Mouse (Mus musculus): ENCODE results near the gene Mrpl43. TPM values are rescaled to one million over a fixed set of nuclear protein-coding genes. Genes with fewer than 3 reads are reported as not detected.

The Mrpl43 gene
- polyA plus RNA-seq, 1 experiment from 2014 or later: 79.9 TPM

DNA sequence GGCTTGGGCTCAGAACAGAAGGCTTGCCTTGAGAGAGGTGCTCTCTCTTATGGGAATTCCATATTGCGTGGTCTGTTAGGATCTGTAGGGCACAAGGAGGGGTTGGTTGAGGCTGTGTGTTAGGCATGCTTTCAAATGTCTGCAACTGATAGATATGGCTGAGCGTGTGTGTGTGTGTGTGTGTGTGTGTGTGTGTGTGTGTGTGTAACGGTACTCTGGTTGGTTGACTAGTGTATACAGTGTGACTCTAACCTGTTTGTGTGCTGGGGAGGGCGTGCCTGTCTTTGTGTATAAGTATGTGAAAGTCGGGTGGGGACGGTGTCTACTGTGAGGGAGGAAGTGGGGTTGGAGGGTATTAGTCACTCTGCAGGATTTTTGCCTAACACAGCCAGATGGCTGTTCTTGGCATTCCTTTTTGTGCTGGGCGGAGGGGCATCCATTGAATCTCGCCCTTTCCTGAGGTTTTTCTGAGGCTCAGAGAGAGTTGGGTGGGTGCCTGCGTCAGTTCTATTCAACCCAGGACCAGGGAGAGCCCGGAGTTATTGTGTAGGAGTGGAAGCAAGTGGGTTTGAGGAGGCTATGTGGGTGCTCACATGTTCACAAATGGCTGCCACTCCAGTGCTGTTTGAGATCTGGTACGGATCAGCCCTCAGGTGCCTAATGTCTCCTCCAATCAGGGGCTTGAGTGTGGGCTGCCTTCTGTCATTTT, 41.8 kb upstream of the Mrpl43 start:
- Histone ChIP-seq H3K9me3 (replicated peaks; ENCODE audit: low read length) (no peaks in the 10 kb centered on the region), H3K4me3 (replicated peaks; ENCODE audit: low read depth, low read length) (peak overlapping the region; percentile 52), H3K27ac (peak overlapping the region; percentile 93), H3K4me1 (replicated peaks; ENCODE audit: insufficient read depth, low read length) (peaks cover 14% of the 10 kb centered on the region), H3K27me3 (ENCODE audit: insufficient read depth, low read length) (0 out of 2 replicates have a peak, but pooled peaks cover 4% of the 10 kb centered on the region), H3K9ac (ENCODE audit: low read depth, low read length) (peak overlapping the region; percentile 64), H3K36me3 (ENCODE audit: insufficient read depth, low read length) (peaks cover 18% of the 10 kb centered on the region; the same call in 1 of the 2 replicates), H3K4me2 (ENCODE audit: low read length) (peak overlapping the region; percentile 91)
- DNase-seq (ENCODE audit: low spot score): peak; percentile 78
- no peak for TF ChIP-seq CTCF (IDR thresholded peaks at IDR 0.05; ENCODE audit: low read depth)
- 22% methylated on average over 11 of the region's 11 CpGs for WGBS
- peak; percentile 47 for ATAC-seq (replicated peaks; ENCODE audit: low FRiP score, low read depth)

GRCm38 (mm10) chr19:45047417-45047934, 41.2 kb upstream of the Mrpl43 start, which contains the start of gene Sfxn3:
Gene Sfxn3, plus strand, starts transcription at chr19:45047503.
- peak; percentile 70 for TF ChIP-seq CTCF (IDR thresholded peaks at IDR 0.05; ENCODE audit: low read depth)
- Histone ChIP-seq H3K27me3 (ENCODE audit: insufficient read depth, low read length) (0 out of 2 replicates have a peak, but pooled peaks cover 4% of the 10 kb centered on the region), H3K4me1 (replicated peaks; ENCODE audit: insufficient read depth, low read length) (peaks cover 14% of the 10 kb centered on the region), H3K4me2 (ENCODE audit: low read length) (peak within 1 kb of the TSS; percentile 91), H3K4me3 (replicated peaks; ENCODE audit: low read depth, low read length) (peak within 1 kb of the TSS; percentile 52), H3K27ac (peak within 1 kb of the TSS; percentile 93), H3K36me3 (ENCODE audit: insufficient read depth, low read length) (peaks cover 14% of the 10 kb centered on the region; the same call in 1 of the 2 replicates), H3K9ac (ENCODE audit: low read depth, low read length) (peak within 1 kb of the TSS; percentile 64), H3K9me3 (replicated peaks; ENCODE audit: low read length) (no peaks in the 10 kb centered on the region)
- DNase-seq (ENCODE audit: low spot score) (peak; percentile 95), ATAC-seq (replicated peaks; ENCODE audit: low FRiP score, low read depth) (peak; percentile 77)
- WGBS: under 1% methylated on average over 26 of the region's 26 CpGs

DNA sequence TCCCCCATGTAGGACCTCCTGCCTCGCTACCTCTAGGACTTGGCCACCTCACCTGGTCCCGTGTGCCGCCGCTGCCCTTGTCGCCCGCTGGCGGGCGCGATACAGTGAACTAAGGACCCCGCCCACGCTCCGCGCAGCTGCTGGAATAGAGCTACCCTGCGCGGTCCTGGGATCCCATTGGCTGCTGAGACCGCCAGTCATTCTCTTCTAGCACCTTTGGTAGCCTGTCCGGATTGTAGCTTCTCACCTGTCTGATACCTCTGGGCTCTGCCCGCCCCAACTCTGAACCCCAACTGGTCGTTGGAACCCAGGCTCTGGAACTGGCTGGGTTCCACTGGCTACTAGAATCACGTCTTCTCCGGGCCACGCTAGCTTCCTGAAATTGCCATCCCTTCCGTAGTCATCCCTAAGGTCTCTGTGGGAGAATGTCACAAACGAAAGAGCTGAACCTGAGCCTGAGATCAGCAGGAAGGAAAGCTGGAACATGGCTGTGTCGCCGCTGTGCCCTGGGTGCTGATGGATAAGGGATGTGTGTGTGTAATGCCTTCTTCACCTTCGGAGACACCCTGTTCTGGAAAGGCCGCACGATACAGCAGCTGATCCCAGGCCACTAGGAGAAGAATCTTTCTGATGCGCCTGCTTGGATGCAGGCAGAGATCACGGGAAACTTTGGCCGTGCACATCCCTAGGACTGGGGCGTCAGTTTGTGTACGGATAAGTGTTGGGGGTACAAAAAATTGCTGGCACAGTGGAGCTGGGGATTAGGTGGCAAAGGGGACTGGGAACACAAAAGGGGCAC, 40.5 kb upstream of the Mrpl43 start:
- Histone ChIP-seq H3K4me2 (ENCODE audit: low read length) (peak overlapping the region; percentile 91), H3K9ac (ENCODE audit: low read depth, low read length) (peak overlapping the region; percentile 64; the same call in 1 of the 2 replicates), H3K27me3 (ENCODE audit: insufficient read depth, low read length) (0 out of 2 replicates have a peak, but pooled peaks cover 4% of the 10 kb centered on the region), H3K4me1 (replicated peaks; ENCODE audit: insufficient read depth, low read length) (peaks cover 14% of the 10 kb centered on the region), H3K9me3 (replicated peaks; ENCODE audit: low read length) (no peaks in the 10 kb centered on the region), H3K27ac (peak overlapping the region; percentile 93), H3K4me3 (replicated peaks; ENCODE audit: low read depth, low read length) (peak overlapping the region; percentile 52), H3K36me3 (ENCODE audit: insufficient read depth, low read length) (0 out of 2 replicates have a peak, but pooled peaks cover 6% of the 10 kb centered on the region)
- ATAC-seq (replicated peaks; ENCODE audit: low FRiP score, low read depth): peak; percentile 41; the same call in 1 of the 2 replicates
- peak; percentile 84 for DNase-seq (ENCODE audit: low spot score)
- TF ChIP-seq CTCF (IDR thresholded peaks at IDR 0.05; ENCODE audit: low read depth): peak; percentile 24; the same call in 1 of the 2 replicates
- WGBS: 1% methylated on average over 34 of the region's 34 CpGs

DNA sequence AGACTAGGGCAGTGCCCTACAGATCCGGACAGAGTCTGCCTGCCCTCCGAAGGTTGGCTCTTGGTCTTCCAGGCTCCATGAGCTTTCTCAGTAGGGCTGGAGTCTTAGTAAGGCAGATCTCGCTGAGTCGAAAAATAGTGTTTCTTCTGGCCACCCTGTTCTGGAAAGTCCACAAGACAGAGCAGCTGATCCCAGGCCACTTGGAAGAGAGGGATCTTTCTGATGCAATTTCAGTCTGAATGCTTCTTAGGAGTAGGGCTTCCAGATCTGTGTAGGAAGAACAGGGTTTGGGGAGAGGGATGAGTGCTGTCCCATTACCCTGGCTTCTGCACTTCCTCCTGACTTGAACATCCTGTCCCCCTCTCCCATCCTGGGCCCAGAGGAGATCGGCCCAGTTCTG, 39.4 kb upstream of the Mrpl43 start, which contains the start of gene Pdzd7:
Pdzd7 (minus strand) TSS at position 67 of the 400 bp plus-strand sequence.
- Histone ChIP-seq H3K27me3 (ENCODE audit: insufficient read depth, low read length) (0 out of 2 replicates have a peak, but pooled peaks cover 4% of the 10 kb centered on the region), H3K4me2 (ENCODE audit: low read length) (peak within 1 kb of the TSS; percentile 91), H3K27ac (no peak within 1 kb of the TSS), H3K9me3 (replicated peaks; ENCODE audit: low read length) (no peaks in the 10 kb centered on the region), H3K9ac (ENCODE audit: low read depth, low read length) (no peak within 1 kb of the TSS), H3K4me3 (replicated peaks; ENCODE audit: low read depth, low read length) (peak within 1 kb of the TSS; percentile 52), H3K36me3 (ENCODE audit: insufficient read depth, low read length) (0 out of 2 replicates have a peak, but pooled peaks cover 6% of the 10 kb centered on the region), H3K4me1 (replicated peaks; ENCODE audit: insufficient read depth, low read length) (peaks cover 14% of the 10 kb centered on the region)
- no peak for TF ChIP-seq CTCF (IDR thresholded peaks at IDR 0.05; ENCODE audit: low read depth)
- no peak for ATAC-seq (replicated peaks; ENCODE audit: low FRiP score, low read depth)
- 65% methylated on average over 5 of the region's 5 CpGs for WGBS
- no peak for DNase-seq (ENCODE audit: low spot score)

DNA sequence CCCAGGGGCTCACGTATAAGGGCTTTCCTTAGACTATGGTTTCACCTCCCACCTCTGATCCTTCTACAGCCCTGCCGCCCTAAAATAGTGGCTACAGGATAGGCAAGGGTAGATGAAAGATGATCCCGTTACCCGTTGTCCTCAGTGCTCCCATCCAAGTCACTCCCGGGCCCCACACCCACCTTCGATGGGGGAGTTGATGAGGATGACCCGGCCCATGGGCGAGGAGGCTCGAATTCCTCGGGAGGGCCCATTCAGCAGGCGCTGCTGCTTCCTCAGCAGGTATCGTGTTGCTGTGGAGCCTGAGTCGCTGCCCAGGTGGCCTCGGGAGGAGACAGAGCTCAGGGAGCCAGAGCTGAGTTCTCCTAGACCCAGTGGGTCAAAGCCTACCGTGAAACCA, 39.0 kb upstream of the Mrpl43 start:
- 0 out of 2 replicates have a peak, but pooled peaks cover 6% of the 10 kb centered on the region for H3K36me3 ChIP-seq (ENCODE audit: insufficient read depth, low read length)
- H3K9ac ChIP-seq (ENCODE audit: low read depth, low read length): no peak overlapping the region
- ATAC-seq (replicated peaks; ENCODE audit: low FRiP score, low read depth) (no peak), DNase-seq (ENCODE audit: low spot score) (peak; percentile 68)
- 23% methylated on average over 15 of the region's 15 CpGs for WGBS
- H3K4me3 ChIP-seq (replicated peaks; ENCODE audit: low read depth, low read length): no peak overlapping the region
- H3K27ac ChIP-seq: no peak overlapping the region
- TF ChIP-seq CTCF (IDR thresholded peaks at IDR 0.05; ENCODE audit: low read depth): no peak
- peaks cover 14% of the 10 kb centered on the region for H3K4me1 ChIP-seq (replicated peaks; ENCODE audit: insufficient read depth, low read length)
- no peak overlapping the region for H3K4me2 ChIP-seq (ENCODE audit: low read length)
- H3K9me3 ChIP-seq (replicated peaks; ENCODE audit: low read length): no peaks in the 10 kb centered on the region
- H3K27me3 ChIP-seq (ENCODE audit: insufficient read depth, low read length): 0 out of 2 replicates have a peak, but pooled peaks cover 4% of the 10 kb centered on the region
